Mouse (Mus musculus): Measurements from ENCODE around the gene Nek6. TPM values are rescaled to one million over a fixed set of nuclear protein-coding genes. Genes with fewer than 3 reads are reported as not detected.

The Nek6 gene
- total RNA-seq, 2 experiments from 2014 or later, result 17.2 to 17.5 TPM

DNA sequence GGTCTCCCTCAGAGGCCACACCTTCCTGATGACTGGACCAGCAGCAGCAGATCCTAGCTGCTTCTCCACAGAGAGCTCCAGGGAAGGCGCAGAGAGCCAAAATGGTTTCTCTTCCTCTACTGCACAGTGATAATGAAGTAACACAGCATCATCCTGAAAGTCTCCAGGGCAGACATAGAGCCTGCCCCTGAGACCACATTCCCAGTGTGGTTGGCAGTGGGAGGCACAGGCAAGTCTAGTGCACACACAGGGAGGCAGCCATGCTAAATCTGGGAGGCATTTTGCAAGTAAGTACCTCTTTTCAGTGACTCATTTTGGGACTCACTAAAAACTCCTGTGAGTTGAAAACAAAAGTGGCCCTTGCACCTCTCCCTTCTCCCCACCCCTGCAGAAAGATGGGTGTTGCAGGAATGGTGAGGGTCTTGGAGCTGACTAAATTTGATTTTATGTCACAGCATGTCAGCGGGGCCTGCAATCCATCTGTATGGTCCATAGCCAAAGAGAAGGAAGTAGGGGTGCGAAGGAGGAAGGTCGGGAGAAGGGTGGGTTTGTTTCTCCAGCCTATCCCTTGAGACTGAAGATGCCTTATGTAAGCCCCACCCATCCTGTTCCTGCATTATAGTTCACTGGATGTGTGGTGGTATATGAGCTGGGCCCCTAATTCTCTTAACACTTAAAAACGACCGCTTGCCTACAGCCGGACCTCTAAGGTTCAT lies 2.3 kb upstream of the Nek6 start:
- DNase-seq, result no peak

DNA sequence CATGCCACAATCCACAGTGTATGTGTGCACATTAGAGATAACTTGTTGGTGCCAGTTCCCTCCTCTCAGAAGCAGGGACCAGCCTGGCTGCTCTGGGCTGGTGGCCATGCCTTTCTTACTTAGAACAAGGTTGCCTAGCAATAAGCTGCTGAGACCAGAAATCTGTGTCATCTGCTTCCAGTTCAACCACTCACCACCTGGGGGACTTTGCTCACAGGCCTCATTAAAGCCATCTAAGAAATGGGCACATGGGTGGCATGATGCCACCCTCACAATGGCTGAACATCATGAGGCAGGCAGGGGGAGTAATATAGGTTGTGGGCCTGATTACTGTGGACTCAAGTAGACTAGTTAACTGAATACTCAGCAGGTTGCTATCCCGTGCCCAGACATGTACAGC lies 1.3 kb upstream of the Nek6 start:
- no peak for DNase-seq

DNA sequence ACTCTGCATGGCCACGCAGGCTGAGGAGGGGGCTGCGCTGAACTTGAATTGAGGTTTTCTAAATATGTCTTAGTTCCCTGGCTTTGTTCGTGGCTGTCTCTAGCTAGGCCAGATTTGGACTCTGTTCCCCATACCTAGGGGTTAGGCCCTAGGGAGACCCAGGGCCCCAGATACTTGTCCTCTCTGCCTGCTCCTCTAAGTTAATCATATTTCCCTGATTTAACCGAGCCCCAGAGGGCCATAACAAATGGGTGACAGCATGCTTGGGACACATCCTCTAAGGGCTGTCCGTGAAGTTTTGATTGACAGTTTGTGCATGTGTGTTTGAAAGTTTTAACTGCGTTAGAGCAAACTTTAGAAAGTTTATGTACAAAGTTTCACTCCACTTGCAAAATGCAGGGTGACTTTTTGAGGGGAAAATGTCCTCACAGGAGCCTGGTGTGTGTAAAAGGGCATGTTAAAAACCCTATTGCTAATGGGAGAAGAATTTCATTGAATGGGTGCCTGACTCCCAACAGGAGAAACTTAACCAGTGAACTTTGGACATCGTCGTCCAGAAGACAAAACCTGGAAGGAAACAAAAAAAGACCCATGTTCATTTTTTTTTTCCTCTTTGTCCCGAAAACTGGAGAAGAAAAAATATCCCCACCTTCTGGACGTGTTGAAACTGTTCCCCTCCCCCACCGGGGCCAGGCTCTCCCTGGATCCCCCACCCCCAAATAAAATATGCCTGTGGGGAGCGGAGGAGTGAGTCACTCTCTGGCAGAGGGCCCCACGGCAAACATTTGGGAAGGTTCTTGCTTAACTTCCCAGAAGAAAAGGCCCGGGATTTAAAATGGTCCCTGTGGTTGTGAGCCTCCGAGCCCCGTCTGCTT lies 1.1 kb downstream of the Nek6 start:
- DNase-seq, result peak; percentile 64

DNA sequence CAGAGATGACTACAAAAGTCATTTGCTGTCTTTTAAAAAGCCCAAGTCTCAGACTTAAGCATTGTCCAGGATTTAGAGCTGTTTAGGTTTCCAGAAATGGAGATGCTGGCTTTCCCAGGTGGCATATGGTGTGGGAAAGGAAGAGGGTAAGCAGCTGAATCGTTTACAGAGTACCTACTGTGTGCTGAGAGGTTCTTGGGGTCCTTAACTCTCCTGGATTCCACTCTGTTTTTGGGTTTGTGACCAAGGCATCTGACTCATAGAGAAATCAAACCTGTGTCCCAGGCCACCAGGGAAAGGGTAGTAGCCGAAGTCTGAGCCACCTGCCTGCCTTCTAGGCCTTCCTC lies 1.7 kb downstream of the Nek6 start:
- DNase-seq, result no peak

DNA sequence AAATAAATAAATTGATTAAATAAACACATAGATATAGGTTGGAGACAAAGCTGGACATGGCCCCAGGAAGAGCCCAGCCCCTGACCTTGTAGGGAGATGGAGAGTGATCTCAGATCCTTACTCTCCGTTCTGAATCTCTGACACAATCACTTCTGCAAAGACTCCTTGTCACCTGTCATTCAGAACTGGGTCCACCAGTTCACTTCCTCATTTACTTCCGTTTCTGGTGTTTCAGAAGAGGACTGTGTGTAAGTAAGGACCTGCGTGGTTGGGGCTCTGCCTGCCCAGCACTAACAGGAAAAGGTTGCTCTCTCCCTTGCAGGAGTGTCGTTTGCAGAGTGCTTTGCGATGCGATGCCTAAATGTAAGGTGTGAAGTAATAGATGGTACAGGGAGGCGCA lies 3.0 kb downstream of the Nek6 start:
- no peak for DNase-seq

DNA sequence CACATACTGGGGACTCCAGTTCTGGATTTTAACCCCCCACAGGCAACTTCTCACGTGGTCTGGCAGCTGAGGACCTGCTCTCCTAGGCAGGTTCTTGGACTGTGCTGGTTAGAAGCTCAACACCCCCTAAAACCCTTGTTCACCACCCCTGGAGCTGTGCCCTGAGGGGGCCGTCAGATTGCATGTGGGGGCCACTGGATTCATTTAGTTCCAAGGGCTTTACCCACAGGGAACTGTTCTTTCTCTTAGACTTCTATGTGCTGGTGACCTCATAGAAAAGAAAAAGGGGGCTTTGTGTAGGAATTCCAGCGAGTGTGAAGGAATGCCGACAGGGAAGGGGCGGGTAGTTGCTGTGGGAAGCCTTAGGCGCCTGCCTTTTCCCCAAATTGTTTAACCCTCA lies 4.0 kb downstream of the Nek6 start:
- DNase-seq, result no peak

DNA sequence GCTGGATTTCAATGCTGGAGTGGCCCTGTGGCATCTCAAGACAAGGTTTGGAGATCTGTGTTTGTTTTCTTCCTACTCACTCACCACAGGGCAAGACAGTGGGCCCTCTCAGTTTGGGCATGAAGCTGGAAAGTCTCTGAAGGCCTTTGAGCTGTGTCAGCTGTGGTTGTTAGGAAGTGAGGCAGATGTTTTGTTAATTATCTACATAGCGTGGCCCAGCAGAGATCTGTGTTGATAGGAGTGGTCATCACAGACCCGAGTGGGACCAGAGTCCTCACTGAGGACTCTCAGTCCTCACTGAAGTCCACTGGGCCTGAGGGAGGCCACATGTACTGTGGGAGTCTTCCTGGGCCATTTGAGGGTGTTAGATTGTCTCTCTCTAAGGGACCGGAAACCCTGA lies 5.0 kb downstream of the Nek6 start:
- DNase-seq, result no peak

DNA sequence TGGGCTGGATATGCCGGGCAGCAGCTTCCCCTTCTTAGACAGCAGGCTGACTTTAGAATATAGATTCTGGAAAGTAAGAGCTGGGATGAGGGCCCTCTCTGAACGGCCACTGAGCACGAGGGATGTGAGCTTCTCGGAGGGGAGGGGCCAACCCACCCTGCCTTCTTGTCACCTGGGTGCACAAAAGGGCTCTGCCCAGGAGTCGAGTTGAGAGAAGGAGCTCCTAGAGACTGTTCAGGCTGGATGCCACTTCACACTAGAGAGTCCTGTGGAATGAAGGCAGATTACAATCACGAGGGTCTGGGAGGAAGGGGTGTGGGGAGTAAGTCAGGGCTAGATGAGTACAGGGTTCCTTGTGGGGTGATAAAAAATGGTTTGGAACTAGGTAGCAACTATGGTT lies 5.6 kb downstream of the Nek6 start:
- no peak for DNase-seq

DNA sequence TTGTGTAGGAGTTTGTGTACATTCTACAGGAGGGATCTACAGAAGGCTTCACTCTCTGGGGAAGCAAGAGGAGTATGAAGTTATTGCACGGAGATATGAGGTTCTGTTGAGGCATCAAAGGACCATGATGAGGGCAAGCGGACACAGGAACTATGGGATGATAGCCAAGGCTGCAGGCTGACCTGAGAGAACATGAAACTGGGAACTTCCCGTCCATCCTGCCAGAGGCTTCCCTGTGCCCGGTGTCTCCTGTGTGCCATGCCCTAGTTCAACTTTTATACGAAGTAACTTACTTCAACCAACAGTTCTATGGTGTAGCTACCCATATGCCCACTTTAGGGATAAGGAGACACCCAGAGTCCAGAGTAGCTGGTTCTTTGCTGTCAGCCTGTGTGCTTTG lies 7.3 kb downstream of the Nek6 start:
- DNase-seq, result no peak

DNA sequence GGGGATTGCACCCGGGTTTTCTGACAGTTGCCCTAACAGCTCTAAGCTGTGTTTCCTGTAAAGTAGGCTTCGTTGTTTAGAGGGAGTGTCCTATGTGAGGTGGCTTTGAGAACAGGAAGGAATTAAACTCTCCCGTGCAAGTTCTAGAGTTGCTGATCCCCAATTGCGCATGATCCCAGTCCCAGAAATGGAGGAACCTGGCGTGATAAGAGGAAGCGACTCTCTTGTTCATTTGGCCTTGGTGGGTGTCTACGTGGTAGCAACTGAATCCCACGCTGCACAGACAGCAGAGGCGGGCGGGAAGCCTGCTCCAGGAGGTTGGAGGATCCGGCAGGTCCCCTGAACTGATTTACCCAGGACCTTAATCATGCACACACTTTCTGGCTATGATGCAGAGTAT lies 8.5 kb downstream of the Nek6 start:
- no peak for DNase-seq

DNA sequence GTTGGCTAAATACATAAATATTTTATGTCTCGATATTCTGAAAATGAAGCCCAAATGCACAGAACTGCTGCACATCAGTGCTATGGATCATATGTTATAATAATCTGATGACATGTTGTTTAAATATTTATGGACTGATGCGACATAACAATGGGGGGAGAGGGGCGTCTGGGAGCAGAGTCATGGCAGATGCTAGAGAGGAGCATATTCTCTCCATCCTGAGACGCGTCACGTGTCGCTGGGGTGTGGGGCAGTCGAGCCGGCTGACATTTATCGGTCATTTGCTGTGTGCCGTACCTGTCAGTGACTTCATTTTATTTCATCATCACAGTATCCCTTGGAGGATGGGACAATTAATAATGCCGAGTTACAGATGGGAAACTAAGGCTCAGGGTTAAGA lies 10.2 kb downstream of the Nek6 start:
- DNase-seq, result no peak

DNA sequence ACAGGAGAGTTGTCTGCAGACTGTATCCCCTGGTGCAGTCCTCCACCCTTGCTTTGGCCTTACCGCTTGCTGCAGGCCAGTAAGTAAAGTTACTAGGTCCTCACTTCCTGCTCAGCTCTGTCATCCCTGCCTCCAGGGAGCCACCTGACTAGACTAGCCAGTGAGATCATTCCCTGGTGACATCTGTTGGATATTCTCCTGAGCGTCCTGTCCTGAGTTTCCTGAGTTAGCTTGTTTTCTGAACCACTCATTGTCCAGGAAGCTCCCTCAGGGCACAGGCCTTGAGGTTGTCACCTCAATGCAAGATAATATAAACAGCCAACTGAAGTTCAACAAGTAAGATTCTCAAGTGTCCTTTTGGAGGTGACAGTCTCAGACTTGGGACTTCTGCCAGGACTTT lies 10.9 kb downstream of the Nek6 start:
- DNase-seq, result no peak

DNA sequence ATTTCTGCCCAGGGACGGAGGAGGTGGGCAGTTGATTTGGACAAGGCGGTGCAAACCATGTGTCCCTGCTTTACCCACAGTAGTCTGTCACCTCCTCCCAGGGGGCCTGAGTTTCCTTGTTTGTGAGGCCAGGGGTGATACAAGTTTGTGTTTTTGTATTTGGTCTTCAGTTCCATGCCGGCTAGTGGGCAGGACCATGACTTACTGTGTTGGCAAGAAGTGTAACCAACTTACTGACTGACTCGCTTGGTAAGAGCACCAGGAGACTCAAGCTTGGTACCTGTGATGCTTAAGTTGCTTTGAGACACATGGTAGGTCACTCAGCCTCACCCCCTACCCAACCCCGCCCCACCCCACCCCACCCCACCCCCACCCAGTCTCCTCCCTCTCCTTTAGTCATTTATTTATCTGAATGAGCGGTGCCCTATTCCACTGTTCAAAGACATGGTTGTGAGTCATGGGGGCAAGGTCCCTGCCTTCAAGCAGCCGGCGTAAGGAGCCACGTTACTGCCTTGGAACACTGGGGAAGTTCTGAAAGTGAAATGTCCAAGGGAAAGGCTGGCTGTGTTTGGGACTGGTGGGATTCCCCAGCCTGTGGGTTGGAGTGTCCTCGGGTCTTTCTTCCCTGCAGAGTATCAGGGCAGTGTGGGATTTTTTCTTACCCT lies 12.5 kb downstream of the Nek6 start:
- DNase-seq, result no peak

DNA sequence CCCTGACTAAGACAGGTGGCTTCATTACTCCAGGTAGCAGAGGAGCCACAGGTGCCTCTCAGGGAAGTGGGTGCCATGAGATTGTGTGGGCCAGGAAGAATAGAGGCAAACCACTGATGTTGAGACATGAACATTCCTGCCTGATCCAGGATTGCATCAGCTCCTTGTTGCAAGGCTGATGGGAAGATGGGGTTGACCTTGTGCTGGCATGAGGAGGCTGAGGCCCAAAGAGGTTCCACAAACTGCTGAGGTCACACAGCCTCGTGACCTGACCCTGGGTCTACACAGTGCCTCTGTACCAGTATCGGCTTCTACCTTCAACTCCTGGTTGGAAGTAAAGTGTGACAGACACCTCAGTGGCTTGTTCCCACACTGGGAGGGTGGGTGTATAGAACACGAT lies 13.6 kb downstream of the Nek6 start:
- no peak for DNase-seq

DNA sequence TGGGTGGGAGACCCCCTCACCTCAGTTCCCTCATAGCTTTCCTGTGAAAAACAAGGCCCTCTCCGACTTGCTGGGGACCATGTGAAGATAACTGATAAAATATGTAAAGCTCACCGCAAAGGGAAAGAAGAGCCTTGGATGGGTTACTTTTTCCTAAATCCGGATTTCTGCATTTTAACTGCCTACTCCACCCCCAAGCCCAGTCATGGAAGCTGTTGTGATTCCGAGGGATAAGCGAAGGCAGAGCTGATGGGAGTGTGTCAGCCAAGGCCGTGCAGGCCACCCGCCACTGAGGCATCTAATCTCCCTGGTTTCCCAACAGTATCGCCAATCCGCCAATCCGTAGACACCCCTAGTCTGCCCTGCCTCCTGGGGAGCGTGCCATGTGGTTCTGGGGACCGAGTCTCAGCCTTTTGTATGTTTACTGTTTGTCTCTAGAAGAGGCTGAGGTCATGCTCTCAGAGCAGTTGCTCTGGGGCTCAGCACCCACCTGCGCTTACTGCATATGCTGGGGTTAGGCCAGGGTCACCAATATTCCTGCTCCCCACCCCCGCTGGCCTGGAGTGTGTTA lies 18.2 kb downstream of the Nek6 start:
- no peak for DNase-seq

DNA sequence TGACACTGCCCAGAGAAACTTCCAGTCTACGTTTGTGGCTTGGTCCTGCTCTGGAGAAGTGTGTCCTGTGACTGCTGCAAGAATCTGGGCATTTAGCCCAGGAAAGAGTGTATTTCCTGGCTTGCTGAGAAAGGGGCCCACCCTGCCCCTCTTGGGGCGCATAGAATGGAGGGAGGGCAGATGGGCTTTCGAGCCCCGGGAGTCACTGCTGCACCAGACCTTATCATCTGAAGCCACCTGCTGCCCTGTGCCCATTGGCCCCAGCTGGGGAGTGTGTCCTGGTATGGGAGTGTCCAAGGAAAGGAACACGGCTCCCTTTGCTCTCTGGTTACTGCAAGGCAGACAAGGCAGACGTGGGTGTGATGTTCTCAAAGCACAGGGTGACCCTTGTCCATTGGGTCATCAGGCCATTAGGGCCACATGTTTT lies 19.5 kb downstream of the Nek6 start:
- no peak for DNase-seq

DNA sequence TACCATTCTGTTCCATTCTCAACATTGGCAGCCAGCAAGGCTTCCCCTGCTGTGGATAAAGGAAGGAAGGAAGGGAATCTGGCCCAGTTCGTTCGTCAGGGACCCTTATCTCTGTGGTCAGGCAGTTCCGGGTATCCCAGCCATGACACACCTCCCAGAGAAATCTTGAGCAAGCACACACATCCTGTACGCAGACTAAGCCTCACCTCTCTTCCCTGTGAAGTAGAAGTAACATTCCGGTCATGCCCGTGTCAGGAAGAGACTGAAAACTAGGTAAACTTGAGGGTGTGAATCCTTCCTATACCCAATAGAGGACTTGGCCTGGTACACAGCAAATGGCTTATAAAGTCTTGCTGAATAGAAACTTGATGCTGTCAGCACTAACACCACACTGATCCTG lies 21.9 kb downstream of the Nek6 start:
- no peak for DNase-seq

DNA sequence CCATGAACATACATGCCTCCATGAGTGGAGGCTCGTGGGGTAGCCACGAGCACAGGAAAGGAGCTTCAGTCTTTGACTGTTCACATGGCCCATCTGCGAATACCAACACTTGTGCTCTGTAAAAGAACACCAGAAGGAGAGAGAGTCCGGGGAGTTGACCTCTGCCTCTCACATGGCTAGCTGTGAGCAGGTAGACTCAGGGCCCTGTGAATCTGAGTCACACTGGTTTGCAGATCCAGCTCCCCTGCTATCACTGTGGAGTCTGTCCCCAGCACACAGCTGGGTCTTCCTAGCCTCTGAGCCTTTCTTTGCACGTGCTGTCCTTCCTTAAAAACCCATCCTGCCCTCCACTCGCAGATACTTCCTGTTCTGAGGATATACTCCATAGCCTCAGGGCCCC lies 22.3 kb downstream of the Nek6 start:
- DNase-seq, result no peak

DNA sequence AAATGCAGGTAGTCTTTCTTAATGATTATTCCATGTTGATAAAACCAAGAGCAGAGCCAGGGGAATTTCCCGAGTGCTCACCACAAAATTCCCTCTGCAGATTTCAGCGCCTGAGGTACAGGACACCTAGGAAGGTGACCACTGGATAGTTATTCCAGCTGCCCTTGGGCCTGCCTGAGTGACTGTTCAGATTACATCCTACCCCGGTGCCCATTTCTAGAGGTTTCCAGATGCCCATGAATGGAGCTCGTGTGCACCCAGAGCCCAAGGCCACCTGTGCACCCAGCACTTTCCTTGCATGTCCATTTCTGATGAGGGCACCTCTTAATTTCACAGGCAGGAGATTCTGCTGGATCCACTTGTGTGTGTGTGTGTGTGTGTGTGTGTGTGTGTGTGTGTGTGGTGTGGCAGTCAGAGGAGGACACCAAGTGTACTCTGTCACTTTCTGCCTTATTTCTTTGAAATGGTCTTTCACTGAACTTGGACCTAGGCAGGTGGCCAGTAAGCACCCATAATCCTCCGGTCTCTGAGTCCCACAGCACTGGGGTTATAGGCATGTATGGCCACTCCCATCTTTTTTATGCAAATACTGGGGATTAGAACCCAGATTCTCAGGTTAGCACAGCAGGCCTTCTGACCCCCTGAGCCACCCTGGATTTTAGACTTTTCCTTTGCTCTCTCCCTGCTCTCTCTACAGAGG lies 22.9 kb downstream of the Nek6 start:
- no peak for DNase-seq

DNA sequence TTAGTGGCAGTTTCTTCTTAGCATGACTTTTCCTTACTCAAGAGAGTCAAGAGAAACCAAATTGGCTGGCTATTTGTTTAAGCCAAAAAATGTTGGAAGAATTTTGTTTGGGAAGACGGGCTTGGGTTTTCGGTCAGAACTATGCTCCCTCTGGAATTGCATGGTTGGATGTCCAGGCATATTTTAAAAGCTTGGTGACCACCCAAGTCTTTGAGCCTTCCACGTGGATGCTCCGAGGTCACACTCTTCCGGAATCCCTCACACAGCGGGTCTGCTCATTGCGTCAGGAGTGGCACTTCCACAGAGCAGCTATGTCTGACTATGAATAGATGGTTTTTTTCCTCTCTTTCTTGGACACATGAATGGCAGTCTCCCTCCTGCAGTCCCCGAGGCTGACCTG lies 23.6 kb downstream of the Nek6 start:
- DNase-seq, result no peak

DNA sequence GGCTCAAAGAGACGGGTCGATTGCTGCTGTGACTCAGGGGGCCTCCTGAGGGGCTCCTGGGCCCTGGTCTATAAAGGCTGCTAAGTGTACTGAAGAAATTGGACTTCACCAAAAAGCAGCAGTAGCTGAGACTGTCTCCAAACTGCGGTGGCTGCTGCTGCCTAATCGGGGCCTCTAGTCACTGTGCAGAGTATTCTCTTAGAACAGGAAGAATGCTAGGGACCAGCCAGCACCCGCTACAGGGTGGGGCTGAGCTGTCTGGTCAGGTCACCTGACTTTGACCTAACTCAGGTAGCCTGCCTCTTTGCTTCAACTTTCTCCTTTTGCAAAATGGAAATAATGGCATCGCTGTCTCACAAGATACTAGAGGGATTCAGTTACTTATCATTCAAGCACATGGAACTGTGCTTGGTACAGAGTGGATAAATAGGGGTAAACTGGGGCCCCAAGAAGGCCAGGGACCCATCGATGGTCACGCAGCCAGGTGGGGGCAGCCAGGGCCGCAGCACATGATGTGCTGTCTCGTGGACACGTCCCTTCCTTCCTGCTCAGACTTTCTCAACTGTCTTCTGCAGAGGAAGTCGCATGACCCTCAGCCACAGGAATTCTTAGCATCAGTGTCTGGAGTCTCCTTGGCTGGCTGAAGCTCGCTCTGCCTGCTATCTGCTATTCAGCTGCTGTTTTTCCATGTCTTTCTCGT lies 24.2 kb downstream of the Nek6 start:
- DNase-seq, result no peak

DNA sequence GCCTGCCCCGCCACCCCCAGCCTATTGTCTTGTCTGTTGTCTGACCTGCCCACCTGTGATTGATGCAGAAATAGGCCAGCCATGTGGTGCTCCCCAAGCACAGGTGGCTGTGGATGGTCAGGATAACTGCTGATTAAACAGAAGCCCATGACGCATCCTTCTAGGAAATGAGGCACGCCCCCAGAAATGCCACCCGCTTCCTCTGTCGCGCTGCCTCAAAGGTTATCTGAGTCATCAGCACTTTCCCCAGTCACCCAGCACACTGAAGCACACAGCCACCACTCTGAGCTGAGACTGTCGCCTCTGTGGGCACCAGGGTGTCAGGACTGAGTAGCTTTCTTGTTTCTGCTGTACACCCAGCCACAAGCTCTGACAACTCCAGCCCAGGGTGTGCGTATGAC lies 24.9 kb downstream of the Nek6 start:
- DNase-seq, result no peak
